8 mouse cellular contexts compared by ENCODE assay signal in genomic region chr7:125471991-125472741, GRCm38 (mm10). TPM values are rescaled to one million over a fixed set of nuclear protein-coding genes. Genes with fewer than 3 reads are reported as not detected.
DNase-seq lines count a peak whose midpoint lies in the region; ATAC-seq lines count a peak whose summit lies in the region.

No protein-coding gene starts in this region.

- peak; percentile 50 for ATAC-seq in hindbrain, embryonic 12.5 days (ENCODE audit: low FRiP score)

- H3K9ac ChIP-seq in hindbrain, embryonic 12.5 days, result peak overlapping the region; percentile 2; the same call in 1 of the 2 replicates

- H3K27ac ChIP-seq in hindbrain, embryonic 12.5 days, result peak overlapping the region; percentile 42; the same call in 1 of the 2 replicates

- H3K4me3 ChIP-seq in hindbrain, embryonic 12.5 days, result no peak overlapping the region

- H3K4me1 ChIP-seq in hindbrain, embryonic 12.5 days, result peaks cover 25% of the 10 kb centered on the region

- no peaks in the 10 kb centered on the region for H3K9me3 ChIP-seq in hindbrain, embryonic 12.5 days (replicated peaks)

- H3K36me3 ChIP-seq in hindbrain, embryonic 12.5 days, result peaks cover 30% of the 10 kb centered on the region

- DNase-seq in Muller cell, postnatal 12 days (ENCODE audit: inconsistent ontology term), result peak; percentile 83
- peak; percentile 74 for DNase-seq in cerebellum, adult 9-11 months
- DNase-seq in frontal cortex, postnatal 10 days (ENCODE audit: low spot score in 2 of 2), result peak; percentile 38 to 66
- peak; percentile 77 to 81 for DNase-seq in layer of hippocampus, postnatal 14 days (ENCODE audit: low spot score in 2 of 2)
- DNase-seq in lung, postnatal 14 days, result peak; percentile 87
- DNase-seq in retina, adult 2 months (ENCODE audit: low read depth, low spot score), result peak; percentile 45
- DNase-seq in thymus, postnatal 25 days, result peak; percentile 88

- no peak overlapping the region for H3K4me2 ChIP-seq in hindbrain, embryonic 12.5 days (replicated peaks)

- 32% methylated on average over 13 of the region's 13 CpGs for WGBS in hindbrain, embryonic 12.5 days

- no peaks in the 10 kb centered on the region for H3K27me3 ChIP-seq in hindbrain, embryonic 12.5 days

RNA-seq across cellular contexts. Expression of gene Nsmce1, which starts 19.2 kb away (rescaled TPM):
- polyA plus RNA-seq in hindbrain, embryonic 12.5 days (2016; fragmentation: Nextera tagmentation; extraction: Ambion mirVana), result 93.6 and 107 TPM in 2 replicates
- total RNA-seq in layer of hippocampus, postnatal 14 days (2021), result 10 to 100 TPM; 16.7 to 17.8 TPM

RNA-seq across cellular contexts. Expression of gene Kdm8, which starts 27.7 kb away (rescaled TPM):
- 9.3 and 10.7 TPM in 2 replicates for polyA plus RNA-seq in hindbrain, embryonic 12.5 days (2016; fragmentation: Nextera tagmentation; extraction: Ambion mirVana)
- total RNA-seq in layer of hippocampus, postnatal 14 days (2021), result 1 to 10 TPM; 3.4 to 4.7 TPM
